Mouse (Mus musculus) heart, embryonic 14.5 days (tissue): ENCODE data around the gene Babam1. TPM values are rescaled to one million over a fixed set of nuclear protein-coding genes. Genes with fewer than 3 reads are reported as not detected.
"Not testable (repeated sequence)": the region's sequence is repeated elsewhere in the genome, so short reads cannot be mapped to it uniquely, and the experiment has no call there.

Experiments
- ATAC-seq: fragments of 200-750 bp; cut with Nextera tagmentation; 2 replicates; pipeline ENCODE4 v1.8.0; 2017; ENCODE audit warnings: low read depth, moderate TSS enrichment; ENCODE audit not compliant: insufficient number of reproducible peaks, insufficient read depth, low FRiP score
- H3K27ac ChIP-seq, 2 experiments: fragments of 200-500 bp in 1 of 2; fragments of 300-500 bp in 1 of 2; sonication (generic) in 1 of 2; replicated peaks in 1 of 2; 2 replicates each; pipeline ENCODE4 v1.5.1; 2012 to 2014; ENCODE audit warnings: low read depth in 2 of 2, low read length in 2 of 2, control low read depth in 1 of 2, mild to moderate bottlenecking in 1 of 2, mixed read lengths in 1 of 2; ENCODE audit not compliant: control insufficient read depth in 1 of 2, insufficient read depth in 1 of 2
- H3K27me3 ChIP-seq: fragments of 300-500 bp; sonication (generic); 2 replicates; pipeline ENCODE4 v1.6.1; 2014; ENCODE audit warnings: mild to moderate bottlenecking, low read length, control low read depth; ENCODE audit not compliant: control insufficient read depth, insufficient read depth
- H3K36me3 ChIP-seq: fragments of 300-500 bp; sonication (generic); 2 replicates; pipeline ENCODE4 v1.6.1; 2014; ENCODE audit warnings: mild to moderate bottlenecking, control low read depth, low read length, mixed read lengths; ENCODE audit not compliant: control insufficient read depth, insufficient read depth
- H3K4me1 ChIP-seq, 2 experiments: fragments of 200-500 bp in 1 of 2; fragments of 300-500 bp in 1 of 2; sonication (generic) in 1 of 2; 2 replicates each; pipeline ENCODE4 v1.6.1; 2012 to 2014; ENCODE audit warnings: low read length in 2 of 2, control low read depth in 1 of 2, mixed read lengths in 1 of 2; ENCODE audit not compliant: control insufficient read depth in 2 of 2, insufficient read depth in 2 of 2
- H3K4me2 ChIP-seq: fragments of 300-500 bp; sonication (generic); 2 replicates; pipeline ENCODE4 v1.6.1; 2014; ENCODE audit warnings: mild to moderate bottlenecking, low read length
- H3K4me3 ChIP-seq, 2 experiments: fragments of 200-500 bp in 1 of 2; fragments of 300-500 bp in 1 of 2; sonication (generic) in 1 of 2; 2 replicates each; pipeline ENCODE4 v1.5.1; 2012 to 2014; ENCODE audit warnings: low read length in 2 of 2, mild to moderate bottlenecking in 2 of 2, control low read depth in 1 of 2, low read depth in 1 of 2, moderate library complexity in 1 of 2; ENCODE audit not compliant: control insufficient read depth in 1 of 2, insufficient read depth in 1 of 2
- H3K9ac ChIP-seq: fragments of 300-500 bp; sonication (generic); 2 replicates; pipeline ENCODE4 v1.6.1; 2014; ENCODE audit warnings: mild to moderate bottlenecking, low read length
- H3K9me3 ChIP-seq: fragments of 300-500 bp; sonication (generic); 2 replicates; pipeline ENCODE4 v1.6.1; 2016; ENCODE audit warnings: low read length, control low read depth; ENCODE audit not compliant: control insufficient read depth
- WGBS: fragments of 180-500 bp; shearing (Covaris S2); extraction: QIAGEN DNeasy Blood & Tissue Kit; methylation state at CpG from one replicate; pipeline ENCODE4 v1.1.7; 2014; 5-methylcytosine and 5-hydroxymethylcytosine counted together
- polyA plus RNA-seq: library from polyadenylated mRNA; unstranded; fragments of >200 nt; fragmentation: Nextera tagmentation; extraction: Ambion mirVana; gene quantifications from 2 replicates; pipeline ENCODE4 v1.2.1, GENCODE M21; 2014

The Babam1 gene
- polyA plus RNA-seq, 1 experiment from 2014 or later: 86.1 TPM

DNA sequence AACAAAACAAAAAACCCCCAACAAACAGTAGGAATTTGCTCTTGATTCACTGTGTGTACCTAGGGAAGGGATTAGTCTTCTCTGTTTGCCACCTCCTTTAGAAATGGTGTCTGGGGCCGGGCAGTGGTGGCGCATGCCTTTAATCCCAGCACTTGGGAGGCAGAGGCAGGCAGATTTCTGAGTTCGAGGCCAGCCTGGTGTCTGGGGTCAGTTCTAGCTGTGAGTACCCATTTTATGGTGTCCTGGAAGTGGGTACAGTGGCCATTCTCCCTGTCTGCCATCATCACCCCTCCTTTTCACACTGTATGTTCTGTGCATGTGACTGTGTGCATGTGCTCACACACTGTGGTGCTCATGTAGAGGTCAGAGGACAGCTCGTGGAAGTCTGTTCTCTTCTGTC, 11.6 kb downstream of the Babam1 start:
- no peak for ATAC-seq
- Histone ChIP-seq H3K27me3 (no peaks in the 10 kb centered on the region), H3K9me3 (no peaks in the 10 kb centered on the region), H3K4me3 (no peak overlapping the region), H3K36me3 (peaks cover 20% of the 10 kb centered on the region), H3K27ac (no peak overlapping the region), H3K4me1 (peaks cover 4 to 13% of the 10 kb centered on the region in 2 experiments; a peak in 3 of 4 replicates), H3K9ac (no peak overlapping the region), H3K4me2 (no peak overlapping the region)
- WGBS: 92% methylated on average over 4 of the region's 4 CpGs

DNA sequence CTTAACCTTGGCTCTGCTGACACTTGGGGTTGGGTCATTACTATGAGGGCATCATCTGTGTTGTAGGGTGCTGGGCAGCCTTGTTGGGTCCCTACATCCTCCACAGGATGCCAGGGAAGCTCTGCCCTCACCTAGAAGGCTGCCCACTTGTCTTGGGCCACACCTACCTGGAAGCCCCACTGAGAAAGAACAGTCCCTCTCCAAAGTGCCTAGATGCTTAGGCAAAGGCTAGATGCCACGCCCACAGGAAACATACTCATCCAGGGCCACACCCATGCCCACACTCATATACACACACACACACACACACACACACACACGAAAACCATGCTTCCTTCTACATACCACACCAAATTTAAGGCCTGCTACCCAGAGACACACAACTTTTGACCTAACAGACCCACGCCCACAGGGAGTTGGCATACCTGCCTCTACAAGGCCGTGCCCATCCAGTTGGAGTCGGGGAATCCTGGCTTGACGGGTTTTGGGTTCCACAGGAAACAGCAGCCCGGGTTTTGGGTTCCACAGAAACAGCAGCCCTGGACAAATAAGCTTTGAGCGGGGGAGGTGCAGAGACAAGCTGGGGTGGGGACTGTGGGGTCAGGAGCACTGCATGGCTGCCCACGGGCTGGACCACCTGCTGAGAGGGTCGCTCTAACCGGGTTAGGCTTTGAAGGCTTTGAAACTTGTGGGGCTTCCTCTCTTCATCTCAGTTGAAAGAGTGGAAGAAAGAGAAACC, 15.0 kb downstream of the Babam1 start:
- Histone ChIP-seq H3K4me1 (peaks cover 2 to 7% of the 10 kb centered on the region in 2 experiments; a peak in 3 of 4 replicates), H3K36me3 (peaks cover 20% of the 10 kb centered on the region), H3K9ac (no peak overlapping the region), H3K27me3 (no peaks in the 10 kb centered on the region), H3K9me3 (no peaks in the 10 kb centered on the region), H3K27ac (no peak overlapping the region), H3K4me2 (no peak overlapping the region), H3K4me3 (no peak overlapping the region)
- ATAC-seq: no peak
- 52% methylated on average over 11 of the region's 11 CpGs for WGBS

DNA sequence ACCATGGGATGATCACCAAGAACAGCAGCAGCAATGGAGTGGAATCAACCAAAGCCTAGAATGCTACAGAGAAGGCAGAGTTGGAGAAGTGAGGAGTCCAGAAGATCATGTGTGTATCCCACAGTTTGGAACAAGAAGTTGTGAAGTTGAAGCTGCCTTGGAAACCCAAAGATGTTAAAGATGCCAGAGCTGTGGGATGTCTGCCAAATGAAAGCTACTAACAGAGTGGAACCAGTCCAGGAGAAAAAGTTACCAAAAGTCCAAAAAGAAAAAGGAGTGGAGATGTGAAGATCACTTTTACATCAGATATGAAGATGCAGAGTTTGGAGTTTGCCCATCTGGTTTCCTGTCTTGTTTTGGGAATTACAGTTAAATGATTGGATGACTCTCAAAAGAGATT, 25.5 kb downstream of the Babam1 start:
- Histone ChIP-seq H3K4me3 (no peak overlapping the region), H3K27me3 (no peaks in the 10 kb centered on the region; the same call in 1 of the 2 replicates), H3K4me1 (no peaks in the 10 kb centered on the region), H3K9me3 (0 out of 2 replicates have a peak, but pooled peaks cover 3% of the 10 kb centered on the region), H3K4me2 (no peak overlapping the region), H3K36me3 (no peaks in the 10 kb centered on the region), H3K9ac (no peak overlapping the region), H3K27ac (no peak overlapping the region)
- no peak for ATAC-seq

DNA sequence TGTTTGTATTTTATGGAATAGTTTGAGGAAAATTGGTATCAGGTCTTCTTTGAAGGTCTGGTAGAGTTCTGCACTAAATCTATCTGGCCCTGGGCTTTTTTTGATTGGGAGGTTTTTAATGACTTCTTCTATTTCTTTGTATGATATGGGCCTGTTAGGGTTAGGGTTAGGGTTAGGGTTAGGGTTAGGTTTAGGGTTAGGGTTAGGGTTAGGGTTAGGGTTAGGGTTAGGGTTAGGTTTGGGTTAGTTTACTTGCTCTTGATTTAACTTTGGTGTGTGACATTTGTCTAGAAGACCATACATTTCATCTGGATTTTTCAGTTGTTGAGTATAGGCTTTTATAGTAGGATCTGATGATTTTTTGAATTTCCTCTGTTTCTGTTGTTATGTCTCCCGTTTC, 36.3 kb downstream of the Babam1 start:
- ATAC-seq: not testable (repeated sequence)

DNA sequence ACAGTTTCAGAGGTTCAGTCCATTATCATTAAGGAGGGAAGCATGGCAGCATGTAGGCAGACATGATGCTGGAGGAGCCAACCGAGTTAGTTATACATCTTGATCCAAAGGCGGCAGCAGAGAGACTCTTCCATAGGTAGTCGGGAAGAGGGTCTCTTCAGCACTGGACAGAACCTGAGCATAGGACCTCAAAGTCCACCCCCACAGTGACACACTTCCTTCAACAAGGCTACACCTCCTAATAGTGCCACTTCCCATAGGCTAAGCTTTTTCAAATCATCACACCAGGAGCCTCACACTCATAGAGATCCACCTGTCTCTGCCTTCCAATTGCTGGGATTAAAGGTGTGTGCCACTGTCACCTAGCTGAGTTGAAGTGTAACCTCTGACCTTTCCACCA, 40.4 kb downstream of the Babam1 start:
- Histone ChIP-seq H3K4me3 (no peak overlapping the region), H3K4me1 (no peaks in the 10 kb centered on the region), H3K27me3 (no peaks in the 10 kb centered on the region), H3K9ac (no peak overlapping the region), H3K4me2 (no peak overlapping the region), H3K36me3 (no peaks in the 10 kb centered on the region), H3K9me3 (0 out of 2 replicates have a peak, but pooled peaks cover 2% of the 10 kb centered on the region), H3K27ac (no peak overlapping the region)
- ATAC-seq: no peak
- WGBS: 48% methylated on average over 3 of the region's 3 CpGs

More for the DNA sequence above, 36.3 kb downstream of the Babam1 start:
- H3K27me3 ChIP-seq, H3K4me1 ChIP-seq, H3K4me3 ChIP-seq, H3K4me2 ChIP-seq, H3K9me3 ChIP-seq, H3K36me3 ChIP-seq, H3K27ac ChIP-seq, H3K9ac ChIP-seq: not testable (repeated sequence)
- WGBS: 76% methylated on average over 1 of the region's 1 CpGs

DNA sequence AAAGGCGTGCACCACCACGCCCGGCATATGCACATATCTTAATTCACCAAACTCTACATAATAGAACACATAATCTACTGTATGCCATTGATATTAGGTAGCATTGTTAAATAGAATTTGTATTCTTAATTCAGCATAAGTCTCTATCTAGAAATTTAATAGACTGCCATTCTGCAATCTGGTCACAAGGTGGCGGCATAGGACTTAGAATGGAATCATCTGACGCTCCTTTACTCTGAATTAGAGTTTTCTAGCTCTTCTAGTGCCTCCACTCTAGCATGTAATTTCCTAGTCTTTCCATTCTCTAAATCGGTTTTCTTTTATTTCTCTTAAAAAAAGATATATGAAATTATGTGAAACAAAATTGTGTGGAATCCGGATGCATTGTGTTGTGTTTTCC, 44.7 kb downstream of the Babam1 start:
- no peaks in the 10 kb centered on the region for H3K9me3 ChIP-seq
- no peak for ATAC-seq
- no peaks in the 10 kb centered on the region for H3K36me3 ChIP-seq
- no peak overlapping the region for H3K4me3 ChIP-seq
- 0 out of 2 replicates have a peak, but pooled peaks cover 2% of the 10 kb centered on the region for H3K27me3 ChIP-seq
- no peak overlapping the region for H3K4me2 ChIP-seq
- no peak overlapping the region for H3K9ac ChIP-seq
- H3K4me1 ChIP-seq: no peaks in the 10 kb centered on the region
- no peak overlapping the region for H3K27ac ChIP-seq
- WGBS: 0% methylated on average over 7 of the region's 7 CpGs

DNA sequence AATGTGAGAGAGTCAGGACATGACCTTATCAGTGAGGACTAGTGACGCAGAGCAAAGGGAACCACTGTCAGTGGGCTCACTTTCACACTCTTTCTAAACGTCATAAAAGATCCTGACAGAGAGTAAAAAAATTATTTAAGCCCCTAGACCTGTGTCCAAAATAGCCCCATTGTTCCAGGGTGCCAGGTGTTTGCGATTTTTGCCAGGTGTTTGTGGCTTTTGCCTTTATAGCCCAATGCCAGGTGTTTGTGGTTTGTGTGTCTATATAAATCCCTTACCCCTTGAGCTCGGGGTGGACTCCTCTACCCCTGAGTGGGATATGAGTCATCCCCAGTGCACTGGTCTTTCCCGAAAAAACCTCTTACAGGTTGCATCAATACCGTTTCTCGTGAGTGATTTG, 48.4 kb downstream of the Babam1 start:
- H3K27ac ChIP-seq: no peak overlapping the region
- WGBS: 73% methylated on average over 7 of the region's 7 CpGs
- no peaks in the 10 kb centered on the region for H3K9me3 ChIP-seq
- H3K4me1 ChIP-seq: no peaks in the 10 kb centered on the region
- no peak overlapping the region for H3K9ac ChIP-seq
- no peak overlapping the region for H3K4me3 ChIP-seq
- H3K27me3 ChIP-seq: 0 out of 2 replicates have a peak, but pooled peaks cover 2% of the 10 kb centered on the region
- no peaks in the 10 kb centered on the region for H3K36me3 ChIP-seq
- ATAC-seq: no peak
- H3K4me2 ChIP-seq: no peak overlapping the region

DNA sequence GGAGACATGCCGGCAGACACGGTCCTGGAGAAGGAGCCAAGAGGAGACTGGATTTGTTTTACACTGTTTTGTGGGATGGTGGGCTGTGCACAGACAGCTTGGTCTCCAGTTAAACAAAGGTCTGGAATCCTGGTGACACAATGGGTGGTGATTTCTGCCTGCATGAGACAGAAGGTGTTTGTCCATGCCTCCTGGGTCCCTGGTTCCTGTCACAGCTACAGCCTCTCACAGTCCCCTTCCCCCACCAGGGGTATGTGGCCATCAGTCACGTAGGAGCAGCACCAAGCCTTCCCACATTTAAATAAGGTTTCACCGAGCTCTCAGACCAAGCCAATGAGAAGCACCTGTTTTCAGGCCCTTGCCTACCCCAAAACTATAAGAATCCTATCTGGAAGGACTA, 54.7 kb downstream of the Babam1 start:
- H3K9me3 ChIP-seq: no peaks in the 10 kb centered on the region
- no peak overlapping the region for H3K27ac ChIP-seq
- WGBS: 64% methylated on average over 4 of the region's 4 CpGs
- no peak for ATAC-seq
- H3K4me3 ChIP-seq: no peak overlapping the region
- H3K4me2 ChIP-seq: no peak overlapping the region
- no peaks in the 10 kb centered on the region for H3K27me3 ChIP-seq
- H3K36me3 ChIP-seq: peaks cover 2% of the 10 kb centered on the region; the same call in 1 of the 2 replicates
- no peaks in the 10 kb centered on the region for H3K4me1 ChIP-seq
- H3K9ac ChIP-seq: no peak overlapping the region
